Mouse (Mus musculus) cerebellum, adult 9-10 months (tissue): ENCODE results near the gene Rps10.

Source experiments
- DNase-seq: peaks from one replicate; pipeline ENCODE4 v3.0.0; 2022

The Rps10 gene

GRCm38 (mm10) chr17:27610679-27611518, 25.6 kb downstream of the Rps10 start:
- DNase-seq = no peak

GRCm38 (mm10) chr17:27609576-27609975, 26.9 kb downstream of the Rps10 start:
- DNase-seq = no peak

GRCm38 (mm10) chr17:27603522-27604234, 32.8 kb downstream of the Rps10 start:
- DNase-seq = no peak

- DNase-seq = no peak
Observed at GRCm38 (mm10) chr17:27603036-27603435, 33.4 kb downstream of the Rps10 start.

GRCm38 (mm10) chr17:27600869-27601268, 35.6 kb downstream of the Rps10 start:
- peak; percentile 88 for DNase-seq

GRCm38 (mm10) chr17:27600286-27600685, 36.2 kb downstream of the Rps10 start:
- no peak for DNase-seq

- DNase-seq = no peak
Observed at GRCm38 (mm10) chr17:27596376-27597190, 39.9 kb downstream of the Rps10 start.

- no peak for DNase-seq
Observed at GRCm38 (mm10) chr17:27595659-27596375, 40.7 kb downstream of the Rps10 start.

GRCm38 (mm10) chr17:27592565-27592910, 43.9 kb downstream of the Rps10 start:
- no peak for DNase-seq

- no peak for DNase-seq
Observed at GRCm38 (mm10) chr17:27591826-27592564, 44.5 kb downstream of the Rps10 start.

GRCm38 (mm10) chr17:27588231-27588630, 48.2 kb downstream of the Rps10 start:
- DNase-seq = no peak

GRCm38 (mm10) chr17:27587252-27587651, 49.2 kb downstream of the Rps10 start:
- DNase-seq = no peak

- DNase-seq = no peak
Observed at GRCm38 (mm10) chr17:27586661-27587060, 49.8 kb downstream of the Rps10 start.

- no peak for DNase-seq
Observed at GRCm38 (mm10) chr17:27583185-27583894, 53.1 kb downstream of the Rps10 start.
